Mouse (Mus musculus) spleen, adult 2 months (tissue): ENCODE measurements around the gene Kmt2e. TPM values are rescaled to one million over a fixed set of nuclear protein-coding genes. Genes with fewer than 3 reads are reported as not detected.

Experiments used
- DNase-seq, 2 experiments: peaks; one replicate each; pipeline versions ENCODE4 v3.0.0 to v3.0.0-alpha.2; 2012 to 2021; ENCODE audit warnings: low spot score in 2 of 2, low read depth in 1 of 2
- H3K27ac ChIP-seq: fragments of 200-500 bp; 2 replicates; pipeline ENCODE4 v1.5.1; 2012; ENCODE audit warnings: low read length, inconsistent platforms; ENCODE audit not compliant: insufficient read depth
- H3K27me3 ChIP-seq: fragments of 200-500 bp; 2 replicates; pipeline ENCODE4 v1.6.1; 2012; ENCODE audit warnings: mild to moderate bottlenecking, moderate library complexity, low read length, inconsistent platforms; ENCODE audit not compliant: control insufficient read depth, insufficient read depth
- H3K36me3 ChIP-seq: fragments of 200-500 bp; 2 replicates; pipeline ENCODE4 v1.6.1; 2012; ENCODE audit warnings: mild to moderate bottlenecking, low read length, inconsistent platforms; ENCODE audit not compliant: control insufficient read depth, insufficient read depth
- H3K4me1 ChIP-seq: fragments of 200-500 bp; 2 replicates; pipeline ENCODE4 v1.6.1; 2011; ENCODE audit warnings: inconsistent platforms; ENCODE audit not compliant: control insufficient read depth, insufficient read depth, insufficient read length
- H3K4me3 ChIP-seq: fragments of 200-500 bp; 2 replicates; pipeline ENCODE4 v1.5.1; 2011; ENCODE audit warnings: mild to moderate bottlenecking, inconsistent platforms; ENCODE audit not compliant: insufficient read depth, insufficient read length; ENCODE audit errors: extremely low read depth
- CTCF ChIP-seq: fragments of 200-500 bp; IDR thresholded peaks from 2 replicates; pipeline ENCODE4 v1.5.1; 2011; ENCODE audit warnings: mild to moderate bottlenecking, inconsistent platforms; ENCODE audit not compliant: insufficient read depth, insufficient read length, insufficient replicate concordance; ENCODE audit errors: extremely low read depth
- POLR2A ChIP-seq: fragments of 200-500 bp; IDR thresholded peaks from 2 replicates; pipeline ENCODE4 v1.6.1; 2011; ENCODE audit warnings: low read depth, low read length, inconsistent platforms
- WGBS: fragments of 180-500 bp; shearing (Covaris S2); methylation state at CpG from one replicate; pipeline ENCODE4 v1.1.7; 2018; 5-methylcytosine and 5-hydroxymethylcytosine counted together
- polyA plus RNA-seq: library from polyadenylated mRNA; depleted of rRNA; stranded (reverse); fragments of >200 nt; gene quantifications from 2 replicates; pipeline ENCODE4 v1.2.3, GENCODE M21; 2012

Kmt2e gene
- polyA plus RNA-seq, 1 experiment, result 25.3 TPM

GRCm38 (mm10) chr5:23389601-23390305, 44.5 kb upstream of the Kmt2e start:
- peaks cover 10% of the 10 kb centered on the region; the same call in 1 of the 2 replicates for H3K4me1 ChIP-seq
- H3K27me3 ChIP-seq, result no peaks in the 10 kb centered on the region
- no peak overlapping the region for H3K27ac ChIP-seq
- DNase-seq, result no peak
- no peaks in the 10 kb centered on the region for H3K36me3 ChIP-seq
- TF ChIP-seq CTCF (no peak), POLR2A (no peak)
- no peak overlapping the region for H3K4me3 ChIP-seq
- WGBS, result 80% methylated on average over 7 of the region's 7 CpGs

- H3K27me3 ChIP-seq, result no peaks in the 10 kb centered on the region
- no peak overlapping the region for H3K27ac ChIP-seq
- TF ChIP-seq CTCF, result no peak
- TF ChIP-seq POLR2A, result no peak
- 93% methylated on average over 7 of the region's 7 CpGs for WGBS
- H3K4me3 ChIP-seq, result no peak overlapping the region
- peaks cover 5% of the 10 kb centered on the region; the same call in 1 of the 2 replicates for H3K4me1 ChIP-seq
- DNase-seq, result no peak
- H3K36me3 ChIP-seq, result no peaks in the 10 kb centered on the region
Measured at GRCm38 (mm10) chr5:23391714-23392113, 42.5 kb upstream of the Kmt2e start.

GRCm38 (mm10) chr5:23393870-23394269, 40.4 kb upstream of the Kmt2e start:
- H3K36me3 ChIP-seq, result no peaks in the 10 kb centered on the region
- H3K27me3 ChIP-seq, result no peaks in the 10 kb centered on the region
- H3K4me1 ChIP-seq, result no peaks in the 10 kb centered on the region
- TF ChIP-seq POLR2A (no peak), CTCF (no peak)
- no peak for DNase-seq
- H3K4me3 ChIP-seq, result no peak overlapping the region
- 89% methylated on average over 5 of the region's 5 CpGs for WGBS
- H3K27ac ChIP-seq, result no peak overlapping the region

- H3K4me1 ChIP-seq, result no peaks in the 10 kb centered on the region
- 49% methylated on average over 3 of the region's 3 CpGs for WGBS
- H3K36me3 ChIP-seq, result no peaks in the 10 kb centered on the region
- H3K4me3 ChIP-seq, result no peak overlapping the region
- no peak overlapping the region for H3K27ac ChIP-seq
- no peaks in the 10 kb centered on the region for H3K27me3 ChIP-seq
- no peak for DNase-seq
- no peak for TF ChIP-seq CTCF
- no peak for TF ChIP-seq POLR2A
Measured at GRCm38 (mm10) chr5:23394366-23395145, 39.7 kb upstream of the Kmt2e start.

- TF ChIP-seq CTCF (no peak), POLR2A (no peak)
- no peaks in the 10 kb centered on the region for H3K4me1 ChIP-seq
- no peaks in the 10 kb centered on the region for H3K36me3 ChIP-seq
- H3K27me3 ChIP-seq, result no peaks in the 10 kb centered on the region
- H3K4me3 ChIP-seq, result no peak overlapping the region
- H3K27ac ChIP-seq, result no peak overlapping the region
- DNase-seq, result no peak
- 82% methylated on average over 3 of the region's 3 CpGs for WGBS
Measured at GRCm38 (mm10) chr5:23395721-23396120, 38.5 kb upstream of the Kmt2e start.

- TF ChIP-seq POLR2A (no peak), CTCF (no peak)
- no peaks in the 10 kb centered on the region for H3K36me3 ChIP-seq
- no peaks in the 10 kb centered on the region for H3K4me1 ChIP-seq
- H3K4me3 ChIP-seq, result no peak overlapping the region
- no peak overlapping the region for H3K27ac ChIP-seq
- WGBS, result 88% methylated on average over 3 of the region's 3 CpGs
- no peak for DNase-seq
- H3K27me3 ChIP-seq, result no peaks in the 10 kb centered on the region
Measured at GRCm38 (mm10) chr5:23396756-23397155, 37.5 kb upstream of the Kmt2e start.
